Mouse (Mus musculus) neural tube, embryonic 14.5 days (tissue): ENCODE results near the gene Gsdme. TPM values are rescaled to one million over a fixed set of nuclear protein-coding genes. Genes with fewer than 3 reads are reported as not detected.

ENCODE experiments used
- ATAC-seq: fragments of 200-750 bp; cut with Nextera tagmentation; 2 replicates; pipeline ENCODE4 v1.8.0; 2017; ENCODE audit warnings: low read depth, mild to moderate bottlenecking, moderate TSS enrichment, moderate library complexity
- H3K27ac ChIP-seq: fragments of 300-500 bp; sonication (generic); 2 replicates; pipeline ENCODE4 v1.5.1; 2014; ENCODE audit warnings: low read depth, mild to moderate bottlenecking, control low read depth, low read length, moderate library complexity, mixed read lengths
- H3K27me3 ChIP-seq: fragments of 300-500 bp; sonication (generic); 2 replicates; pipeline ENCODE4 v1.6.1; 2014; ENCODE audit warnings: low read length; ENCODE audit not compliant: control insufficient read depth, insufficient read depth
- H3K36me3 ChIP-seq: fragments of 300-500 bp; sonication (generic); 2 replicates; pipeline ENCODE4 v1.6.1; 2014; ENCODE audit warnings: low read length, mixed read lengths; ENCODE audit not compliant: control insufficient read depth, insufficient read depth
- H3K4me1 ChIP-seq: fragments of 300-500 bp; sonication (generic); 2 replicates; pipeline ENCODE4 v1.6.1; 2014; ENCODE audit warnings: low read length; ENCODE audit not compliant: control insufficient read depth, insufficient read depth
- H3K4me2 ChIP-seq: fragments of 300-500 bp; sonication (generic); 2 replicates; pipeline ENCODE4 v1.6.1; 2014; ENCODE audit warnings: mild to moderate bottlenecking, low read depth, low read length, control low read depth
- H3K4me3 ChIP-seq: fragments of 300-500 bp; sonication (generic); 2 replicates; pipeline ENCODE4 v1.5.1; 2014; ENCODE audit warnings: low read depth, low read length, control low read depth, mixed read lengths
- H3K9ac ChIP-seq: fragments of 300-500 bp; sonication (generic); replicated peaks from 2 replicates; pipeline ENCODE4 v1.6.1; 2014; ENCODE audit warnings: low read depth, mild to moderate bottlenecking, control low read depth, low read length, mixed read lengths
- H3K9me3 ChIP-seq: fragments of 300-500 bp; sonication (generic); 2 replicates; pipeline ENCODE4 v1.6.1; 2016; ENCODE audit warnings: low read length; ENCODE audit not compliant: control insufficient read depth
- WGBS: fragments of 180-500 bp; shearing (Covaris S2); extraction: QIAGEN DNeasy Blood & Tissue Kit; methylation state at CpG from one replicate; pipeline ENCODE4 v1.1.7; 2014; 5-methylcytosine and 5-hydroxymethylcytosine counted together
- polyA plus RNA-seq: library from polyadenylated mRNA; unstranded; fragments of >200 nt; fragmentation: Nextera tagmentation; extraction: Ambion mirVana; gene quantifications from 2 replicates; pipeline ENCODE4 v1.2.1, GENCODE M21; 2014

Gene Gsdme
- 93.9 and 99.0 TPM in 2 replicates for polyA plus RNA-seq

DNA sequence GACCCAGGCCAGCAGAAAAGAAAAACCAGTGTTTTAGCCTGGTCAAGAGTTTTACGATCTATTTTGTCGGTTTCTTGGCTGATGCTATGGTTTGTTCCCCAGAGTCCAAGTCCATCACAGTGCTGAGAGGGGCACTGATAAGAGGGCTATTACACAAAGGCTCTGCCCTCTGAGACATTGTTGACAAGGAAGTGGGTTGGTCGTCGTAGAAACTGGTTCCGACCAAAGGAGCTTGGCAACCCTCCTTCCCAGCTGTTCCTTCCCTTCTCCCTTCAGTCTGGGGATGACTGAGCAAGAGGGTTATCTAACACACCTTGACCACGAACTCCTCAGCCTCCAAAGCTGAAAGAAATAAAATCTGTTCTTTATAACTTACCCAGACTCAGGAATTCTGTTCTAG is at the start of gene Gsdme:
Gene Gsdme, minus strand, starts transcription at position 193 of the 400 bp plus-strand sequence.
- Histone ChIP-seq H3K36me3 (no peaks in the 10 kb centered on the region), H3K27ac (no peak within 1 kb of the TSS), H3K4me2 (no peak within 1 kb of the TSS), H3K4me1 (peaks cover 14% of the 10 kb centered on the region), H3K27me3 (no peaks in the 10 kb centered on the region), H3K9ac (no peak within 1 kb of the TSS), H3K4me3 (no peak within 1 kb of the TSS), H3K9me3 (no peaks in the 10 kb centered on the region)
- 81% methylated on average over 6 of the region's 6 CpGs for WGBS
- no peak for ATAC-seq

DNA sequence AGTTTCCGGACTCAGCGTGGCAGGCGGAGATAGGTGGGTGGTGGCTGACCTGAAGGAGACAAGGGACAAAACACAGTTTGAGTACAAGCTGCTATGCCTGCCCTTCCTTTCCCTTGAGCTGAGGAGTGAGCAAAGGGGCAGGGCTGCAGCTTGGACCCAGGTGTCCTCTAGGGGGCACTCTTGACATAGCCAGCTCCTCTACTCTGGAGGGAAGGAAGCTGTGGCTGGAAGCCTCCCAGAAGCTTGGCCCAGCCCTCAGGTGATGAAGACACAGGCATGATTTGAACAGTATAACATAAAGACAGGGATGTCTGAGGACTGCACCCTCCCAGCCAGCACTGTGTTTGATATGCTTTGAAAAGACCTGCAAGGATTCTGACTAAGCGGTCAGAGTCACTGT is 49.0 kb upstream of the Gsdme start:
- Histone ChIP-seq H3K9me3 (no peaks in the 10 kb centered on the region), H3K4me1 (no peaks in the 10 kb centered on the region), H3K36me3 (no peaks in the 10 kb centered on the region), H3K27ac (no peak overlapping the region), H3K4me2 (no peak overlapping the region), H3K9ac (no peak overlapping the region), H3K4me3 (no peak overlapping the region), H3K27me3 (no peaks in the 10 kb centered on the region)
- ATAC-seq: peak; percentile 85; the same call in 1 of the 2 replicates
- 35% methylated on average over 4 of the region's 4 CpGs for WGBS

DNA sequence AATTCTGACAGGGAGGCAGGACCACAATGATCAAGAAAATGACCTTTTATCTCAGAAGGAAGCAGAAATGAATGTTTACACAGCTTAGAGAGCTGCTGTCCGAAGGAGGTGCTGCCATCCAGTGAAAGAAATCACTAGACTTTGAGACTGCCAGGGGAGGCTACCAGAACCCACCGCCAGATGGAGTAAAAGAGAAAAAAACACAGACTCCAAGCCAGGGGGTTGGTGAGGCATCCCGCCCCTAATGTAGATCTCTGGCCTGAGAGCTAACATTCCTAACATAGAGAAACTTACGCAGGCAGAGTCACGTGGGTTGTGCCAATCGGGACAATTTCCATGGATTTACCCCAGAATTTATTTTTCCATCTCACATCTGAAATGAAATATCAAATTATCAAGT is 45.4 kb upstream of the Gsdme start:
- no peak overlapping the region for H3K4me2 ChIP-seq
- H3K27me3 ChIP-seq: no peaks in the 10 kb centered on the region
- 39% methylated on average over 6 of the region's 6 CpGs for WGBS
- H3K4me3 ChIP-seq: no peak overlapping the region
- ATAC-seq: peak; percentile 44; the same call in 1 of the 2 replicates
- H3K27ac ChIP-seq: no peak overlapping the region
- H3K9ac ChIP-seq: no peak overlapping the region
- H3K9me3 ChIP-seq: no peaks in the 10 kb centered on the region
- H3K36me3 ChIP-seq: no peaks in the 10 kb centered on the region
- no peaks in the 10 kb centered on the region for H3K4me1 ChIP-seq

DNA sequence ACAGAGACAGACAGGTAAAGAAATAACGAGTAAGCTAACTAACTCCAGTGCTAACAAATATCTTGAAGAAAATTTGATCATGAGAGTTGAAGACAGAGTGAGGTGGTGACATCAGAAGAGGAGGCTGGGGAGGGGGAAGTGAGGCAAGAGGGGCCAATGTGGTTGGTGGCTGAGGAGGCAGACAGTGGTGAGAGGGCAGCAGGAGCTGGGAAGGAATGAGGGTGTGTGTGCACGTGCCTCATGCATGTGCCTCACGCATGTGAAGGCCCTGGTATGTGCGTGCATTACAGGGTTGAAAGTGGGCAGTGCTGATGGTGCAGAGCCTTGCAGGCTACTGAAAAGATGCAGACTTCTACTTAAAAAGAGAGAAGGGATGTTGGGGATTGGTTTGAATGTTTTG is 43.0 kb upstream of the Gsdme start:
- no peaks in the 10 kb centered on the region for H3K4me1 ChIP-seq
- ATAC-seq: no peak
- H3K9ac ChIP-seq: no peak overlapping the region
- H3K27me3 ChIP-seq: no peaks in the 10 kb centered on the region
- H3K4me3 ChIP-seq: no peak overlapping the region
- WGBS: 79% methylated on average over 4 of the region's 4 CpGs
- no peak overlapping the region for H3K4me2 ChIP-seq
- no peaks in the 10 kb centered on the region for H3K9me3 ChIP-seq
- no peaks in the 10 kb centered on the region for H3K36me3 ChIP-seq
- no peak overlapping the region for H3K27ac ChIP-seq

DNA sequence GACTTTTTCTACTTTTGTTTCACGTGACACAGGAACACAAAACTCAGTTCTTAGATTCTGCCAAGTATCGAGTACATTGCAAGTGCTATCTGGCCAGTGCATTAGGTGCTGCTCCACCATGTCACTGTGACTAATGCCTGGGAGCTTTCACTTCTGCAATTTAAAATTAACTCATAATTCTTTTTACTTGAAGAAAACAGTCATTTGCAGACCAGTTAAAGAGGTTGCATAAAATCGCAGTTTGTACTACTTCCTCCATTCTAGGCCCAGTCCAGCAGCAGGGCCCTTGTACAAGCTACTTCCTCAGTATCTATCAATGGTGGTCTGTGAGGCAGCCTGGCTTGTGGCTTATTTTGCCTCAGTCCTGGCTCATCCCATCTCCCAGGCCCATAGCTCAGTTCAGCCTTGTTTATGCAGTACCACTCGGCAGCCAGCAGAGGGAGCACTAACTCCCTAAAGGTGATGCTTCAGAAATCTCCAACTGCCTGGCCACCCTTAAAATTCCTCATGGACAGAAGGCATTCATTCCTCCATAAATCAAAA is 41.4 kb upstream of the Gsdme start:
- ATAC-seq: peak; percentile 51; the same call in 1 of the 2 replicates
- Histone ChIP-seq H3K4me3 (no peak overlapping the region), H3K4me1 (no peaks in the 10 kb centered on the region), H3K36me3 (no peaks in the 10 kb centered on the region), H3K27me3 (no peaks in the 10 kb centered on the region), H3K9ac (no peak overlapping the region), H3K9me3 (no peaks in the 10 kb centered on the region), H3K4me2 (no peak overlapping the region), H3K27ac (no peak overlapping the region)
- WGBS: 65% methylated on average over 4 of the region's 4 CpGs

DNA sequence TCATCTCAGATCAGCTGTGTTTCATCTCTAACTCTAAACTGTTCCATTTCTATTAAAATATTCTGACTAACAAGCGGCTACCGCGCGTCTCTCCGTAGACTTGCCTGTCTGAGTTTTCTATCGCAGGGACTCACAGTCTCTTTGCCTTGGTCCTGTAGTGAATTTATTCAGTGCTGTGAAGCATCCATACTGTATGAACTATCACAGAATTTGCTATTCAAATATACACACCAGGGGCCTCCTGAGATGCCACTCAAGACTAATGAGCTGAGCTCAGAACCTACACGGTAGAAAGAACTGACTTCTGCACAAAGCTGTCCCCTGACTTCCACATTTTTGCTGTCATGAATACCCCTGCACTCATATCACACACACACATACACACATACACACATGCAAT is 37.5 kb upstream of the Gsdme start:
- Histone ChIP-seq H3K36me3 (no peaks in the 10 kb centered on the region), H3K4me1 (no peaks in the 10 kb centered on the region), H3K9ac (no peak overlapping the region), H3K27ac (no peak overlapping the region), H3K4me3 (no peak overlapping the region), H3K9me3 (no peaks in the 10 kb centered on the region), H3K4me2 (no peak overlapping the region), H3K27me3 (no peaks in the 10 kb centered on the region)
- ATAC-seq: no peak
- WGBS: 80% methylated on average over 7 of the region's 7 CpGs

DNA sequence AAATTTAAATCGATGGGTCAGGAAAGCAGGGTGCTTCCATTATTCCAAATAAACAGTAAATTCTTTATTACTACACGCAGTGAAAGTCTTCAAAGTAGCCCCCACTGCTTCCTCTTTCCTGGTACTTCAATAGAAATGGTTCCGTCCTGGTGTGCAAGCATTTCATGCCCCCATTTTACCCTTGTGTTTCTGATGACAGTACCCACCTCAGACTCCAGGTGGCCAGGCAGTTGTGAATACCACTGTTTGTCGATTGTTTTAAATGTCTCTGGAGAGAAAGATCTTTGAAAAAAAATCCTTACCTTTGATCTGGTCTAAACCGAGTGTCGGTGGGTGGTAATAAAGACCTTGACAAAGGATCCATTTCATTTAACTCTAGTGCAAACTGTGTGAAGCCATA is 37.0 kb upstream of the Gsdme start:
- no peaks in the 10 kb centered on the region for H3K36me3 ChIP-seq
- no peak overlapping the region for H3K9ac ChIP-seq
- no peak overlapping the region for H3K27ac ChIP-seq
- H3K27me3 ChIP-seq: no peaks in the 10 kb centered on the region
- no peak overlapping the region for H3K4me3 ChIP-seq
- no peaks in the 10 kb centered on the region for H3K4me1 ChIP-seq
- 50% methylated on average over 6 of the region's 6 CpGs for WGBS
- H3K4me2 ChIP-seq: no peak overlapping the region
- ATAC-seq: no peak
- H3K9me3 ChIP-seq: no peaks in the 10 kb centered on the region

DNA sequence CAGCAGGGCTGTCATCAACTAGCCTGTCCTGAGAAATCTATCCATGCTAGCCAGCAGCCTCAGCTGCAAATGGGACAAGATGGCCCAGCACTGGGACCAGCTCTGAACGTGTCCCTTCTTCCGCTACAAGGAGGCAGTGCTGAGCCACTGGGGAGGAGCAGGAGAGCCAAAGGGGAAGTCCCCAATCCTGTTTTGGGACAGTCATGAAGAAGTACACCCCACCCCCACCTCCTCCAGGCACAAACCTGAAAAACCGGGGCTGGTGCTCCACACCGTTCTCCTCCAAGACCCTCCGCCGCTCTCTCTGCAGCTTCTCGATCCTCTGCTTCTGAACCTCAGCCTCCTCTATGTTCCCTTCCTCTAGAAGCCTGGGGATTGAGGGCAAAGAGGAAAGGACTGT is 35.4 kb upstream of the Gsdme start:
- no peak overlapping the region for H3K9ac ChIP-seq
- no peak for ATAC-seq
- H3K27me3 ChIP-seq: no peaks in the 10 kb centered on the region
- H3K4me3 ChIP-seq: no peak overlapping the region
- H3K9me3 ChIP-seq: no peaks in the 10 kb centered on the region
- WGBS: 87% methylated on average over 7 of the region's 7 CpGs
- H3K4me2 ChIP-seq: no peak overlapping the region
- H3K36me3 ChIP-seq: no peaks in the 10 kb centered on the region
- no peak overlapping the region for H3K27ac ChIP-seq
- no peaks in the 10 kb centered on the region for H3K4me1 ChIP-seq

DNA sequence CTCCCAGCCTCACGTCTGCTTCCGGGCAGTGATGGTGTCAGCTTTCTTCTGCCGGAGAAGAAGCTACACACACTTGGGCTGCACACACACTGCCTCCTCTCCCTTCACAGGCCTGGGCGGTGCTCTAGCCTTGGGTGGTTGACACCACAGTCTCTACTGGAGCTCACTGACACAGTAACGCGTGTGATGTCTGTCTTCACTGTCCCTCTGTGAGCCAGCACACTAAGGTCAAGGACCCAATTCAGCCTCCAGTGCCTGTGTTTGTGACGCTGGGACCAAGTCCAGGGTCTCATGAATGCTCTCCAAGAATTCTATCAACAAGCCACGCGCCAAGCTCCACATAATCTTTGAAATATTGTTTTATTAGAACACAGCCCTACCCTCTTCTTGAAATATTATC is 34.0 kb upstream of the Gsdme start:
- no peak overlapping the region for H3K9ac ChIP-seq
- H3K4me2 ChIP-seq: no peak overlapping the region
- no peak overlapping the region for H3K27ac ChIP-seq
- 92% methylated on average over 9 of the region's 9 CpGs for WGBS
- H3K4me1 ChIP-seq: no peaks in the 10 kb centered on the region
- H3K4me3 ChIP-seq: no peak overlapping the region
- no peaks in the 10 kb centered on the region for H3K27me3 ChIP-seq
- no peaks in the 10 kb centered on the region for H3K9me3 ChIP-seq
- ATAC-seq: no peak
- H3K36me3 ChIP-seq: no peaks in the 10 kb centered on the region
